Mouse (Mus musculus) ovary, adult 2 months (tissue): ENCODE results near the gene Sema4d. TPM values are rescaled to one million over a fixed set of nuclear protein-coding genes. Genes with fewer than 3 reads are reported as not detected.

ENCODE experiments used
- polyA plus RNA-seq: library from polyadenylated mRNA; depleted of rRNA; stranded (reverse); fragments of >200 nt; gene quantifications from 2 replicates; pipeline ENCODE4 v1.2.3, GENCODE M21; 2012; rRNA removed

Gene Sema4d
- polyA plus RNA-seq, result 12.7 and 12.8 TPM in 2 replicates

DNA sequence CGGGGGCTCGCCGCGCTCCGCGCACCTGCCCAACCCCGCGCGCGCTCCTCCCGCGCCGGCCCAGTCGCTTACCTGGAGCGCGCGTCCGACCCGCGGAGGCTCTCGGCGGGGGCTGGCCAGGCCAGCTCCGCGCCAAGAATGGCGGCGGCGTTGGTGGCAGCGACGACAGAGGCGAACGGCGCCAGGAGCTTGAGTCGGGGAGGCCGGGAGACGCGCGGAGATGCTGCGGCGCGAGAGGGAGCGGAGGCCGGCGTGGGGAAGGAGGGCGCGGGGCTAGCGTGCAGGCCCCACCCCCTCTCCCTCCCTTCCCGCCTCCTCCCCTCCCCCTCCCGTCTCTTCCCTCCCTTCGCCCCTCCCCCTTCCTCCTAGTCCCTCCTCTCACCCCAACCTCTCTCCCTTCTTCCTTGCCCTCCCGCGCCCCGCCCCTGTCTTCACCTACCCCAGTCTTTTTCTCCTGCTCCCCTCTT lies at the start of gene Sema4d:
Gene Sema4d (minus strand): TSS at position 323 of the 467 bp plus-strand sequence.

GRCm38 (mm10) chr13:51651408-51652064 lies 142.0 kb downstream of the Sema4d start, which contains the start of gene Secisbp2:
Gene Secisbp2 (plus strand): TSS chr13:51651697.

DNA sequence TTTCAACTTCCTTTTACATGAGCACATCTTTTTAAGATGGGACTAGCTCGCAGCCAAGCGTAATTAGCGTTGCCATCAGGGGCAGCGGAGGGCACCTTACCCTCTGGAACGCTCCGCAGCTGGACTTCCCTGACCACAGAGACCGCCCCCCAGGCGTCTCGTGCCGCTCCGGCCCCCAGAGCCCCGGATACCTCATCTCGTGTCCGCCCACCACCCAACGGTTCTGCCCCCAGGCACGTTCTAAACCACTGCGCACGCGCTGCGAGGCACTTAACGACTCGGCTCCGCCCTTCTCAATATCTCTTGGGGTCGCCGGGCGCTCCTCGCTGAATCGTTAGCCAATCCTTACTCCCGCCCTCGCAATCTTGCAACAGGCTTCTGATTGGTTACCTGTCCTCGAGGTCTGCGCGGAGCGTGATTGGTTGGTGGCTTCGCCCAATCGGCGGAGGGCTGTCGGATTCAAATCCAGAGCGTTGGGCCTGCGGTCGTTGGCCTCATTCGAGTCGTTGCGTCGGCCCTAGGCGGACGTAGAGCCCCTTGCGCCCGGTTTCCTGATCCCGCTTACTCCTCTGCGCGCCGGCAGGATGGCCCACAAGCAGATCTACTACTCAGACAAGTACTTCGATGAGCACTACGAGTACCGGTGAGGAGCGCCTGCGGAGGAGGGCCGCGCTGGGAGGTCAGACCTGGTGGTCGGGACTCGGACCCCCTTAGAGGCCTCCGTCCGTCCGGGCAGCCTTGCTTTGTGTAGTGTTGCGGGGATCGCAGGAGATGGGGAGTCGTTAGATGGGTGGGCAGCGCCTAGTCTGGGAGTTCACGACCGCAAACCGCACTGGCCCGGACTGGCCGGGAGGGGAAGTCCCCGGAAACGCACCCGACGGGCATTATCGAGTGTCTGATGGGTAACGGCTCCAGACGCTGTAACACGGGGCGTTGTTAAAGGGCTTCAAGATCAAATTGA lies 148.4 kb downstream of the Sema4d start, which contains the start of gene Cks2:
Gene Cks2 (plus strand): TSS at position 404 of the 961 bp plus-strand sequence.

Other genes starting within 250 kb of the Sema4d start
- 1.7 and 1.8 TPM in 2 replicates for gene Shc3, start 224.3 kb downstream of the Sema4d start, polyA plus RNA-seq
- 28.8 and 55.1 TPM in 2 replicates for gene Cks2, start 148.5 kb downstream of the Sema4d start, polyA plus RNA-seq
- gene Secisbp2, start 142.1 kb downstream of the Sema4d start, polyA plus RNA-seq, result 26.3 and 26.6 TPM in 2 replicates
- 65.7 and 67.4 TPM in 2 replicates for gene Gadd45g, start 52.9 kb upstream of the Sema4d start, polyA plus RNA-seq